Mouse (Mus musculus) myocyte (in vitro differentiated cells): ENCODE measurements around the gene Mindy4.

Source experiments
- MYOD1 ChIP-seq, 3 experiments: IDR thresholded peaks; one replicate each; pipeline ENCODE4 v1.6.1; 2011; ENCODE audit warnings: control low read depth in 2 of 3, low read depth in 2 of 3, mild to moderate bottlenecking in 2 of 3, moderate library complexity in 1 of 3; ENCODE audit not compliant: insufficient read length in 2 of 3, control insufficient read depth in 1 of 3
- MYOG ChIP-seq, 3 experiments: IDR thresholded peaks; one replicate each; pipeline ENCODE4 v1.6.1; 2011; ENCODE audit warnings: control low read depth in 2 of 3, low read depth in 2 of 3, mild to moderate bottlenecking in 2 of 3; ENCODE audit not compliant: insufficient read length in 2 of 3, control insufficient read depth in 1 of 3, insufficient read depth in 1 of 3

DNA sequence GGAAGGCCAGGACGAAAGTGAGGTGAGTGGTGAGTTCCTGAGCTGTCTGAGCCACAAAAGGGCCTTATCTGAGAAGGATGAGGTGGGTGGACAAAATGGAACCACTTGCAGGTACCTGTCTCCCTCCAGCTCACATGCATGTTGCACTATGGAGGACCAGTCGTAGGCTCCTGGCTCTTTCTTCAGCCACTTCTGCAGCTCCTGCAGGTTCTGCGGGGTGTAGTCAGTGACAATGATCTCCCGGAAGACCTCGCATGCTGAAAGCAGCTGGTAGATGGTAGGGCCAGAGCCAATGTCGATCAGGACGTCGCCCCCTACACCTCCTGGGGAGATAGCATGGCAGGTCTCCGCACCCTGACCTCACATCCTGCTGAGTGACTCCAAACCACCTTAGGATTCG lies 30.0 kb upstream of the Mindy4 start:
- TF ChIP-seq MYOD1 (IDR thresholded peaks at IDR 0.05; ENCODE audit: control insufficient read depth in 1 of 3, insufficient read length in 2 of 3, low read depth in 2 of 3) (no peak), MYOG (IDR thresholded peaks at IDR 0.05; ENCODE audit: control insufficient read depth in 1 of 3, insufficient read depth in 1 of 3, insufficient read length in 2 of 3, low read depth in 2 of 3) (no peak)
